Mouse (Mus musculus): ENCODE data around the gene Klk11. TPM values are rescaled to one million over a fixed set of nuclear protein-coding genes. Genes with fewer than 3 reads are reported as not detected.
A peak's percentile ranks its signal among the peaks of the same experiment; 100 is the strongest.

Gene Klk11
- polyA plus RNA-seq, 1 experiment from 2014 or later = not detected

GRCm38 (mm10) chr7:43782275-43783265 lies 8.2 kb downstream of the Klk11 start:
- ATAC-seq = peak; percentile 75
- Histone ChIP-seq H3K4me3 (ENCODE audit: low read depth, low read length) (peak overlapping the region; percentile 20), H3K9ac (ENCODE audit: low read length) (peak overlapping the region; percentile 53)

DNA sequence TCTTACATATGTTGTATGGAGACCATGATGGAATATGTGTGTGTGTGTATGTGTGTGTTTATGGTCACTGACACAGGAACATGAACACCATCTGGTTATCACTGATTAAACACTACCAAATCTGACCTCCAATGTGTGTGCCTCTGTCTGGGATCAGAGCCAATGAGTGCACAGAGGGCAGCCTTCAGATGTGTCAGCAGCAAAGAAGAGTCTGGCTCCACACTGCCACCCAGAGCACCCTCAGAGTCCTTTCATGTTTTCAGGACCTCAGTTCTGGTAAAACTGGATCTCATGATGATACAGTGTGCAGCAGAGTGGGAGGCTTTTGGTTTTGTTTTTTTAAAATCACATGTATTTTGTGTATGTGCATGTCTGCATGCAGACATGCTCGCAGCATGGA lies 10.9 kb downstream of the Klk11 start:
- Histone ChIP-seq H3K9ac (ENCODE audit: low read length) (no peak overlapping the region), H3K4me1 (ENCODE audit: control insufficient read depth, insufficient read depth, low read length) (no peaks in the 10 kb centered on the region), H3K9me3 (replicated peaks; ENCODE audit: control insufficient read depth, low read length) (no peaks in the 10 kb centered on the region), H3K4me2 (ENCODE audit: low read length) (no peak overlapping the region), H3K27me3 (replicated peaks; ENCODE audit: control insufficient read depth, insufficient read depth, low read length) (no peaks in the 10 kb centered on the region), H3K36me3 (ENCODE audit: control insufficient read depth, insufficient read depth, low read length) (no peaks in the 10 kb centered on the region), H3K27ac (ENCODE audit: low read depth, low read length) (no peak overlapping the region), H3K4me3 (ENCODE audit: low read depth, low read length) (no peak overlapping the region)
- ATAC-seq (no peak), DNase-seq (ENCODE audit: low spot score) (no peak)
- 92% methylated on average over 1 of the region's 1 CpGs for WGBS

More at GRCm38 (mm10) chr7:43782275-43783265, 8.2 kb downstream of the Klk11 start:
- no peaks in the 10 kb centered on the region for H3K4me1 ChIP-seq (ENCODE audit: control insufficient read depth, insufficient read depth, low read length)
- H3K27me3 ChIP-seq (replicated peaks; ENCODE audit: control insufficient read depth, insufficient read depth, low read length) = no peaks in the 10 kb centered on the region
- DNase-seq (ENCODE audit: low spot score) = peak; percentile 75
- H3K27ac ChIP-seq (ENCODE audit: low read depth, low read length) = no peak overlapping the region
- peak overlapping the region; percentile 62 for H3K4me2 ChIP-seq (ENCODE audit: low read length)
- H3K9me3 ChIP-seq (replicated peaks; ENCODE audit: control insufficient read depth, low read length) = no peaks in the 10 kb centered on the region
- WGBS = 8% methylated on average over 36 of the region's 36 CpGs
- H3K36me3 ChIP-seq (ENCODE audit: control insufficient read depth, insufficient read depth, low read length) = no peaks in the 10 kb centered on the region

- H3K4me2 ChIP-seq (ENCODE audit: low read length) = no peak overlapping the region
- WGBS = 73% methylated on average over 3 of the region's 3 CpGs
- H3K9me3 ChIP-seq (replicated peaks; ENCODE audit: control insufficient read depth, low read length) = no peaks in the 10 kb centered on the region
- no peaks in the 10 kb centered on the region for H3K27me3 ChIP-seq (replicated peaks; ENCODE audit: control insufficient read depth, insufficient read depth, low read length)
- no peaks in the 10 kb centered on the region for H3K4me1 ChIP-seq (ENCODE audit: control insufficient read depth, insufficient read depth, low read length)
- H3K27ac ChIP-seq (ENCODE audit: low read depth, low read length) = no peak overlapping the region
- H3K4me3 ChIP-seq (ENCODE audit: low read depth, low read length) = no peak overlapping the region
- H3K9ac ChIP-seq (ENCODE audit: low read length) = no peak overlapping the region
- no peaks in the 10 kb centered on the region for H3K36me3 ChIP-seq (ENCODE audit: control insufficient read depth, insufficient read depth, low read length)
- ATAC-seq = no peak
- no peak for DNase-seq (ENCODE audit: low spot score)
These were observed 13.7 kb downstream of the Klk11 start for GRCm38 (mm10) chr7:43788096-43788495.

DNA sequence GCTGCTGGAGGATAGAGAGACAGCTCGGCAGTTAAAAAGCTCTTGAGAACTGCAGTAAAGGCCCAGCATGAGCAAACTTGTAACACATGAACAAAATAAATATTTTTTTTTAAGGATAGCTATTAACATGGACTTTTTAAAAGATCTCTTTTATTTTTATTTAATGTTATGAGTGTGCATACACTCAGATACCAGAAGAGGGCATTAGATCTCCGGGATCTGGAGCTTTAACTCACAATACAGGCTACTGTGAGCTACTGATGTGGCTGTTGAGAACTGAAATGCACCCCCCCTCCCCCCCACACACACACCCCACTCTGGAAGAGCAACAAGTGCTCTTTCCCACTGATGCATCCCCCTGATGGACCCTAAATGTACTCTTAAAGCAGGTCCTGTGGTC lies 14.9 kb downstream of the Klk11 start:
- no peak for ATAC-seq
- H3K9ac ChIP-seq (ENCODE audit: low read length) = no peak overlapping the region

DNA sequence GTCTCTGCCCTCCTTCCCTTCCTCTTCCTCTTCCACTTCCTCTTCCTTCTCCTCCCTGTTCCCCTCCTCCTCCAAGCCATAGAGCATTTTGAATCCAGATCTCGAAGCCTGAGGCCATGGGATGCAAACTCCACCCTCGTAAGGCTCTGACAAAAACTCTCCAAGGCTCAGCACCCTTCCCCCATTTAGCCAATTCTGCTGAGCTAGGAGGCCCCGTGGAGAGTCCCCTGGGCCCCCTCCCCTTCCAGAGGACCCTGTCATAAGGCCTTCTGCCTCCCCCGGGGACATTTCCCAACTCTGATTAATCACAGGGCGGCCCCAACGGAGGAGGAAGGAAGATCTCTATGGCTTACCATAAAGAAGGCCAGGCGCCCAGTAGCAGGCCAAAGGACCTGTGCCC lies 17.2 kb downstream of the Klk11 start, which contains the start of gene Klk9:
Gene Klk9, plus strand, starts transcription at position 301 of the 400 bp plus-strand sequence.
- no peak for ATAC-seq
- no peak within 1 kb of the TSS for H3K9ac ChIP-seq (ENCODE audit: low read length)
- DNase-seq (ENCODE audit: low spot score) = no peak
- 78% methylated on average over 7 of the region's 7 CpGs for WGBS
- no peaks in the 10 kb centered on the region for H3K36me3 ChIP-seq (ENCODE audit: control insufficient read depth, insufficient read depth, low read length)
- no peak within 1 kb of the TSS for H3K4me2 ChIP-seq (ENCODE audit: low read length)
- no peak within 1 kb of the TSS for H3K4me3 ChIP-seq (ENCODE audit: low read depth, low read length)
- H3K27ac ChIP-seq (ENCODE audit: low read depth, low read length) = no peak within 1 kb of the TSS
- no peaks in the 10 kb centered on the region for H3K4me1 ChIP-seq (ENCODE audit: control insufficient read depth, insufficient read depth, low read length)
- peaks cover 6% of the 10 kb centered on the region; the same call in 1 of the 2 replicates for H3K27me3 ChIP-seq (replicated peaks; ENCODE audit: control insufficient read depth, insufficient read depth, low read length)
- H3K9me3 ChIP-seq (replicated peaks; ENCODE audit: control insufficient read depth, low read length) = no peaks in the 10 kb centered on the region

More for the DNA sequence above, 14.9 kb downstream of the Klk11 start:
- Histone ChIP-seq H3K4me3 (ENCODE audit: low read depth, low read length) (no peak overlapping the region), H3K27me3 (replicated peaks; ENCODE audit: control insufficient read depth, insufficient read depth, low read length) (no peaks in the 10 kb centered on the region), H3K4me1 (ENCODE audit: control insufficient read depth, insufficient read depth, low read length) (no peaks in the 10 kb centered on the region), H3K9me3 (replicated peaks; ENCODE audit: control insufficient read depth, low read length) (no peaks in the 10 kb centered on the region), H3K4me2 (ENCODE audit: low read length) (no peak overlapping the region), H3K27ac (ENCODE audit: low read depth, low read length) (no peak overlapping the region), H3K36me3 (ENCODE audit: control insufficient read depth, insufficient read depth, low read length) (no peaks in the 10 kb centered on the region)
- DNase-seq (ENCODE audit: low spot score) = no peak
- 81% methylated on average over 2 of the region's 2 CpGs for WGBS

DNA sequence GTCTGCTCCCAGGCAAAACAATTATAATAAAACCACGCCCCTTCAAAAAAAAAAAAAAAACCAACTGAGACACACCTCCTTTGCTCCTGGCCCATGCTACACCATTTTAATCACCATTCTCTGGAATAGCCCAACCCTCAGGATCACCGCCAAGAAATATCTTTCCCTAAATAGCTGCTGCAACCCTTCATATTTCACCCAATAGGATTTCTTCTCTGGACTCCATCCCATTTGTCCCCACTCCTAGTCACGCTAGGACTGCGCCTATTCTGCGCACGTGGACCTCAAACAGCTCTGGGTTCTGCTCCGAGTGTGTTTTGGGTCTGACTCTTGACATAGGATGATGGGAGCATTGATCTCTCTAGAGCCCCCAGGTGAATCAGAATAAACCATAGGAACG lies 22.0 kb downstream of the Klk11 start:
- Histone ChIP-seq H3K27ac (ENCODE audit: low read depth, low read length) (no peak overlapping the region), H3K27me3 (replicated peaks; ENCODE audit: control insufficient read depth, insufficient read depth, low read length) (peaks cover 18% of the 10 kb centered on the region), H3K9me3 (replicated peaks; ENCODE audit: control insufficient read depth, low read length) (no peaks in the 10 kb centered on the region), H3K36me3 (ENCODE audit: control insufficient read depth, insufficient read depth, low read length) (no peaks in the 10 kb centered on the region), H3K4me3 (ENCODE audit: low read depth, low read length) (peak overlapping the region; percentile 40), H3K9ac (ENCODE audit: low read length) (peak overlapping the region; percentile 38; the same call in 1 of the 2 replicates), H3K4me1 (ENCODE audit: control insufficient read depth, insufficient read depth, low read length) (no peaks in the 10 kb centered on the region; the same call in 1 of the 2 replicates), H3K4me2 (ENCODE audit: low read length) (peak overlapping the region; percentile 60)
- ATAC-seq (no peak), DNase-seq (ENCODE audit: low spot score) (no peak)
- 8% methylated on average over 8 of the region's 8 CpGs for WGBS

GRCm38 (mm10) chr7:43797333-43797769 lies 22.9 kb downstream of the Klk11 start, which contains the start of gene Klk8:
Klk8 (plus strand) TSS chr7:43797577.
- H3K4me3 ChIP-seq (ENCODE audit: low read depth, low read length) = peak within 1 kb of the TSS; percentile 40
- DNase-seq (ENCODE audit: low spot score) = no peak
- no peaks in the 10 kb centered on the region for H3K36me3 ChIP-seq (ENCODE audit: control insufficient read depth, insufficient read depth, low read length)
- under 1% methylated on average over 28 of the region's 28 CpGs for WGBS
- H3K27ac ChIP-seq (ENCODE audit: low read depth, low read length) = no peak within 1 kb of the TSS
- H3K9ac ChIP-seq (ENCODE audit: low read length) = peak within 1 kb of the TSS; percentile 38
- no peaks in the 10 kb centered on the region for H3K9me3 ChIP-seq (replicated peaks; ENCODE audit: control insufficient read depth, low read length)
- peaks cover 18% of the 10 kb centered on the region for H3K27me3 ChIP-seq (replicated peaks; ENCODE audit: control insufficient read depth, insufficient read depth, low read length)
- ATAC-seq = peak; percentile 32; the same call in 1 of the 2 replicates
- H3K4me2 ChIP-seq (ENCODE audit: low read length) = peak within 1 kb of the TSS; percentile 60
- no peaks in the 10 kb centered on the region; the same call in 1 of the 2 replicates for H3K4me1 ChIP-seq (ENCODE audit: control insufficient read depth, insufficient read depth, low read length)

- DNase-seq (ENCODE audit: low spot score) (no peak), ATAC-seq (peak; percentile 23; the same call in 1 of the 2 replicates)
- H3K27ac ChIP-seq (ENCODE audit: low read depth, low read length) = no peak overlapping the region
- H3K4me1 ChIP-seq (ENCODE audit: control insufficient read depth, insufficient read depth, low read length) = no peaks in the 10 kb centered on the region; the same call in 1 of the 2 replicates
- no peak overlapping the region for H3K9ac ChIP-seq (ENCODE audit: low read length)
- peaks cover 18% of the 10 kb centered on the region for H3K27me3 ChIP-seq (replicated peaks; ENCODE audit: control insufficient read depth, insufficient read depth, low read length)
- H3K4me3 ChIP-seq (ENCODE audit: low read depth, low read length) = peak overlapping the region; percentile 40
- H3K36me3 ChIP-seq (ENCODE audit: control insufficient read depth, insufficient read depth, low read length) = no peaks in the 10 kb centered on the region
- no peaks in the 10 kb centered on the region for H3K9me3 ChIP-seq (replicated peaks; ENCODE audit: control insufficient read depth, low read length)
- 39% methylated on average over 13 of the region's 13 CpGs for WGBS
- peak overlapping the region; percentile 60 for H3K4me2 ChIP-seq (ENCODE audit: low read length)
These were observed 23.5 kb downstream of the Klk11 start for GRCm38 (mm10) chr7:43797844-43798462.

Measured in forebrain, embryonic 14.5 days (tissue).